Mouse (Mus musculus): ENCODE measurements around the gene Mecom. TPM values are rescaled to one million over a fixed set of nuclear protein-coding genes. Genes with fewer than 3 reads are reported as not detected.

Gene Mecom
- polyA plus RNA-seq, 1 experiment from 2014 or later: 41.8 TPM

DNA sequence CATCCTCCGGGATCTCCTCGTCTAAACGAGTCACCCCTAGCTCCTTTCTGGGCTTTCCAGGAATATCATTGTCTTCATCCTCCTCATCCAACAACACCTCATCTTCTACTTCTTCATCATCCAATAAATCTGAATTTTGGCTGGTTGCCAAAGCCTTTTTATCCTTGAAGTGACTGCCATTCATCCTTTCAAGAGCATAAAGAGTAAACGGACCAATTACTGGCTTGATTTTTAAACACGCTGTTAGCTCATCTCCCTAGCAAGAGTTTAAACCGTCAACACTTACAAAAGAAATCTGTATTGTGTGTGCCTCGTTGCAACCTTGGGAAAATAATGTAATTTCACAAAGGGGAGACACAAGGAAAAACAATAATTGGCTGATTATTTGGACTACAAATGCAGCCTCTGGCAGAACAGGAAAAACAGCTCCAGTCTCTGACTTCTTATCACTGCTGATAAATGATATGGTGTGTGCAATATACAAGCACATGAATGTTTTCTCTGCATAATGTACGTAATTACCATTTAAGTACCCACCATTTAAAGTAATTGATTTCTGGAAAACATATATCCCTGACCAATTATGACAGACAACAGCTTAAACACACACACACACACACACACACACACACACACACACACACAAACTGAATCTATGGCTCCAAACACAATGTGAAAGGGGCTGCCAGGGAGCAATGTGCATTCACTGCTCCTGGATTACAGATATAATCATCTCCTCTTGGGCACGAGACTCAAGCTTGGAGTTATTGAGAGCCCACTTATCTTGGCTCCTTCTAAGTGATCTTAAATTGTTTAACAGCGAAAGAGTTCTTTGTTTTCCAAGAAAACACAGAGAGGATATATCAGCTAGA, 590.2 kb downstream of the Mecom start:
- H3K36me3 ChIP-seq (ENCODE audit: control insufficient read depth, insufficient read depth, low read length): no peaks in the 10 kb centered on the region; the same call in 1 of the 2 replicates
- 69% methylated on average over 10 of the region's 10 CpGs for whole genome bisulfite sequencing (ENCODE audit: insufficient replicate concordance)

DNA sequence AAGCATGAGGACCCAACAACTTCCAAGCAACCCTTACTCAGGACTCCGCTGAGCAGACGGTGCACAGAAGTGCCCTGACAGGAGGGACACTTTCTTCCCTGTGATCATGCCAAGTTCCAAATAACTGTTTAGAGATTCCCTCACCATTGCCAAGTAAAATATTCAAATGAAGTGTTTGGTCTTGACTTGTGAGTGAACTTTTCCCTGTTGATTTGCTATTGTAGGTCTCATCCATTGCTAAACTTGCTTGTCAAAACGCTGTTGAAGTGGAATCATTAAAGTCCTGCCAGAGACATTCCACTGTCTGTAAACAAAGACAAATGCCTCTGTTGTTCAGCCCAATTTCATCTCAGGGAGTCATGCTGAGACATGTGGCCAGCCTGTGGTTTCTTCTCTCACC, 594.5 kb downstream of the Mecom start:
- Histone ChIP-seq H3K36me3 (ENCODE audit: control insufficient read depth, insufficient read depth, low read length) (no peaks in the 10 kb centered on the region), H3K27me3 (ENCODE audit: control insufficient read depth, insufficient read depth, low read length) (no peaks in the 10 kb centered on the region), H3K4me2 (no peak overlapping the region), H3K9ac (ENCODE audit: low read depth, low read length) (no peak overlapping the region), H3K9me3 (replicated peaks; ENCODE audit: control insufficient read depth, low read length) (no peaks in the 10 kb centered on the region), H3K4me3 (ENCODE audit: low read depth, low read length) (no peak overlapping the region), H3K27ac (ENCODE audit: low read depth, low read length) (no peak overlapping the region), H3K4me1 (ENCODE audit: control insufficient read depth, insufficient read depth, low read length) (no peaks in the 10 kb centered on the region)
- no peak for ATAC-seq (replicated peaks; ENCODE audit: insufficient number of reproducible peaks, low FRiP score, low TSS enrichment)
- WGBS (ENCODE audit: insufficient replicate concordance): 79% methylated on average over 3 of the region's 3 CpGs

More for the DNA sequence above, 590.2 kb downstream of the Mecom start:
- ATAC-seq (replicated peaks; ENCODE audit: insufficient number of reproducible peaks, low FRiP score, low TSS enrichment): no peak
- no peak overlapping the region for H3K9ac ChIP-seq (ENCODE audit: low read depth, low read length)
- H3K4me1 ChIP-seq (ENCODE audit: control insufficient read depth, insufficient read depth, low read length): no peaks in the 10 kb centered on the region
- H3K27ac ChIP-seq (ENCODE audit: low read depth, low read length): no peak overlapping the region
- no peaks in the 10 kb centered on the region for H3K27me3 ChIP-seq (ENCODE audit: control insufficient read depth, insufficient read depth, low read length)
- H3K4me3 ChIP-seq (ENCODE audit: low read depth, low read length): no peak overlapping the region
- H3K4me2 ChIP-seq: no peak overlapping the region
- H3K9me3 ChIP-seq (replicated peaks; ENCODE audit: control insufficient read depth, low read length): no peaks in the 10 kb centered on the region

- H3K4me3 ChIP-seq (ENCODE audit: low read depth, low read length): no peak overlapping the region
- no peaks in the 10 kb centered on the region for H3K36me3 ChIP-seq (ENCODE audit: control insufficient read depth, insufficient read depth, low read length)
- H3K27ac ChIP-seq (ENCODE audit: low read depth, low read length): no peak overlapping the region
- H3K27me3 ChIP-seq (ENCODE audit: control insufficient read depth, insufficient read depth, low read length): no peaks in the 10 kb centered on the region
- 82% methylated on average over 5 of the region's 5 CpGs for WGBS (ENCODE audit: insufficient replicate concordance)
- no peak overlapping the region for H3K9ac ChIP-seq (ENCODE audit: low read depth, low read length)
- no peak overlapping the region for H3K4me2 ChIP-seq
- H3K9me3 ChIP-seq (replicated peaks; ENCODE audit: control insufficient read depth, low read length): no peaks in the 10 kb centered on the region
- no peaks in the 10 kb centered on the region for H3K4me1 ChIP-seq (ENCODE audit: control insufficient read depth, insufficient read depth, low read length)
- no peak for ATAC-seq (replicated peaks; ENCODE audit: insufficient number of reproducible peaks, low FRiP score, low TSS enrichment)
These were observed 597.0 kb downstream of the Mecom start for GRCm38 (mm10) chr3:29950853-29951252.

GRCm38 (mm10) chr3:29903596-29904308, 644.1 kb downstream of the Mecom start:
- no peaks in the 10 kb centered on the region for H3K27me3 ChIP-seq (ENCODE audit: control insufficient read depth, insufficient read depth, low read length)
- no peaks in the 10 kb centered on the region for H3K9me3 ChIP-seq (replicated peaks; ENCODE audit: control insufficient read depth, low read length)
- no peak overlapping the region for H3K27ac ChIP-seq (ENCODE audit: low read depth, low read length)
- H3K4me1 ChIP-seq (ENCODE audit: control insufficient read depth, insufficient read depth, low read length): no peaks in the 10 kb centered on the region
- no peak overlapping the region for H3K4me2 ChIP-seq
- H3K36me3 ChIP-seq (ENCODE audit: control insufficient read depth, insufficient read depth, low read length): no peaks in the 10 kb centered on the region
- H3K9ac ChIP-seq (ENCODE audit: low read depth, low read length): no peak overlapping the region
- WGBS (ENCODE audit: insufficient replicate concordance): 67% methylated on average over 11 of the region's 11 CpGs
- ATAC-seq (replicated peaks; ENCODE audit: insufficient number of reproducible peaks, low FRiP score, low TSS enrichment): no peak
- H3K4me3 ChIP-seq (ENCODE audit: low read depth, low read length): no peak overlapping the region

Other genes with a start within 250 kb of the Mecom start
- not detected in 2 replicates for gene Actrt3, start 51.9 kb upstream of the Mecom start, polyA plus RNA-seq (2014; fragmentation: Nextera tagmentation; extraction: Ambion mirVana)
- gene Mynn, start 54.1 kb upstream of the Mecom start, polyA plus RNA-seq (2014; fragmentation: Nextera tagmentation; extraction: Ambion mirVana): 22.1 and 30.3 TPM in 2 replicates
- gene Lrriq4, start 96.5 kb upstream of the Mecom start, polyA plus RNA-seq (2014; fragmentation: Nextera tagmentation; extraction: Ambion mirVana): 0.09 TPM in 1 of 2 replicates, not detected in the other
- gene Lrrc34, start 99.9 kb upstream of the Mecom start, polyA plus RNA-seq (2014; fragmentation: Nextera tagmentation; extraction: Ambion mirVana): 0.62 and 0.86 TPM in 2 replicates
- gene Lrrc31, start 151.8 kb upstream of the Mecom start, polyA plus RNA-seq (2014; fragmentation: Nextera tagmentation; extraction: Ambion mirVana): not detected in 2 replicates
- gene Samd7, start 198.3 kb upstream of the Mecom start, polyA plus RNA-seq (2014; fragmentation: Nextera tagmentation; extraction: Ambion mirVana): not detected in 2 replicates
- 60.6 and 75.0 TPM in 2 replicates for gene Sec62, start 244.9 kb upstream of the Mecom start, polyA plus RNA-seq (2014; fragmentation: Nextera tagmentation; extraction: Ambion mirVana)